Mouse (Mus musculus) neutrophil, adult 5-6 weeks (primary cell): ENCODE data around the gene Slc25a19. TPM values are rescaled to one million over a fixed set of nuclear protein-coding genes. Genes with fewer than 3 reads are reported as not detected.

ENCODE experiments used
- ATAC-seq: fragments of 151-379, 151-347 bp; 2 replicates; pipeline ENCODE4 v1.8.0; 2017; ENCODE audit warnings: mild to moderate bottlenecking, moderate TSS enrichment; ENCODE audit not compliant: insufficient number of reproducible peaks, poor library complexity, low FRiP score, severe bottlenecking; ENCODE audit errors: extremely low read depth
- total RNA-seq: library from RNA; stranded (forward); fragments of 200-1000 nt; gene quantifications from 2 replicates; pipeline ENCODE4 v1.2.3, GENCODE M21; 2017

The Slc25a19 gene
- total RNA-seq, 1 experiment from 2014 or later, result 53.3 TPM

DNA sequence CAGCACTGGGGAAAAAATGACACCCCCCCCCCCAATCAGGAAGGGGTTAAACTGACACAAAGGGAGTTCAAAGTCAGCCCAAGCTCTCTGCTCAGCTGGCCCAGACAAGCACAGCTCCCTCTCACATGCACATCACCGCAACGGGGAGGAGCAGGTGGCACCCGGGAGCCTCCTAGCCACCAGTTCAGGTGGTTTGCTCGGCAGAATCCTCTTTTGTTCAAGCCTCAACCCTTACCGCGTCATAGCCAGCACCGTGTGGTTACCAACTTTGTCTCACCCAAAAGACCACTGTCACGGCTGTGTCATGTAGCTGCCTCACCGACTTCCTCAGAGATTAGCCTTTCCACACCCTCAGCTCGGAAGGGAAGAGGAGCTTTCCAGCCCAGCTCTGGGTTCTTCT lies 15.2 kb upstream of the Slc25a19 start:
- no peak for ATAC-seq

DNA sequence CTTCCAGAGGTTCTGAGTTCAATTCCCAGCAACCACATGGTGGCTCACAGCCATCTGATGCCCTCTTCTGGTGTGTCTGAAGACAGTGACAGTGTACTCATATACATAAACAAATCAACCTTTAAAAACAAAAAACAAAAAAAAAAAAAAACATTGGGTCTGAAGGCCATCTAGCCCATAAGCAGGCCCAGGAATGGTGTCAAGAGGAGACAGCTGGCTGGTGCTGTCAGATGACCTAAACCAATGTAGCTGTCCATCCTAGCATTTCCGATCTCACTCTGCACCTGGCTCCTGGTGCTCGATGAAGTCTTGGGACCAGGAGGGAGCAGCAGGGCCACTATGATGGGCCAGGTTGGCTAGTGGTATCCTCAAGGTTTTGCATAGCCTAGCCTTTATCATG lies 14.6 kb upstream of the Slc25a19 start:
- ATAC-seq, result no peak

DNA sequence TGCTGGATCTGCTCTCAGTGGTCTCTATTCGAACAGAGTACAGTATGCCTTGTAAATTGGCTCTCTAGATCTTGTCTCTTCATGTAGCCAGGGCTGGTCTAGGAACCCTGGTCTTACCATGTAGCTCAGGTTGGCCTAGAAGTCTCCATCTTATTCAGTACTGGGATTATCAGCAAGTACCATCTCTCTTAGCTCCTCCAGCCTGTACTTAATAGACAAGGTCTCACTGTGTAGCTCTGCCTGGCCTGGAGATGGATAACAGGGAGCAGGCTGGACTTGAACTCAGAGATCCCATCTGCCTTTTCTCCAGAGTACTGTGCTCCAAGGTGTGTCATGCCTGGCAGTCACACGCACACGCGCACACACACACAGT lies 13.6 kb upstream of the Slc25a19 start:
- ATAC-seq, result no peak

DNA sequence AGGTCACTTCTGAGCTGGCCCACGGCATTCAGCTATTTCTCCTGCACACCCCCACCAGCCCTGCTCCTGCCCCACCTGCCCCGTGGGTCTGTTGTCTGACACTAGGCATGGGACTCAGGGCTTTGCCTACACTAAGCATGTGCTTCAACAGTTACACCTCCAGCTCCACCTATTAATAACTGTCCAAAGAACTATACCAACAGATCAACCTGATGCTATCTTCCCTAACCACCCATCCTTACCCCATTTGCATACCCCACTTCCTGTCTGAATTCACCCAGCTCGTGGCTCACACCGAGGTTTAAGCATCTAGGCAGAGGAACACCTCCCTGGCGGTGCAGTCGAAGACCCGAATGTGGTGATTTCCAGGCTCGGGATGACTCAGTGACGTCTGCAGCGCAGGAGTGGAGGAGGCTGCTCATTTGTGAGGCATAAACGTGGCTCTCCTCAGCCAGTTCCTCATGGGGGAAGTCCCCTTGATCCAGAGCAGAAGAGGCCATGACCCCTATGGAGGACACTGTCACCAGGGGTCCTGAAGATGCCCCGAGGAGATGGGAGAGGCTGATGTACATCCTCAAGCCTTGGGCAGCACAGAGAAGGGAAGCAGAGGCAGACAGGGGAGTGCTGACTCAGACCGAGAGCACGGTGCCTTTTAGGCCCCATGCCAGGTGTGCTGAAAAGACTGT lies 13.0 kb upstream of the Slc25a19 start:
- peak; percentile 81 for ATAC-seq

DNA sequence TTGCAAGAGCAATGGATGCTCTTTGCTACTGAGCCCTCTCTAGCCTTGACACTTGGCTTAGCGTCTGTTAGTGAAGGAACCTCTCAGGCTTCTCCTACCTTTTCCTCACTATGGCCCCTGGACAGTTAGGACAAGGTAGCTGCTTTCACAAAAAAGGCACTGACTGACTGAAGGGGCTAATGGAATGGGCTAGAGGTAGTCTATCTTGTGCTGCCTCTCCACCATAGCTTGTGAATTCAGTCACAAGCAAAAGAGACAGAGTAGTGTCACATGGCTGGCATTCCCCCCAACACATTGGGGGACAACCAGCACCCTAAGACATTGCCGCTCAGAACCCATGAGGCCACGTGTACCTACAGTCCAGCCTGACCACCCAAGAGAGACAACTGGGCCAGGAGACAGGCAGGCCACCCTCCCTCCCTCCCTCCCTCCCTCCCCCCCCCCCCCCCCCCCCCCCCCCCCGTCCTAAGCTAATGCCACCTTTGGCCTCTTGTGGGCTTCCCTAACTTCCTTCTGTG lies 12.3 kb upstream of the Slc25a19 start:
- ATAC-seq, result no peak

DNA sequence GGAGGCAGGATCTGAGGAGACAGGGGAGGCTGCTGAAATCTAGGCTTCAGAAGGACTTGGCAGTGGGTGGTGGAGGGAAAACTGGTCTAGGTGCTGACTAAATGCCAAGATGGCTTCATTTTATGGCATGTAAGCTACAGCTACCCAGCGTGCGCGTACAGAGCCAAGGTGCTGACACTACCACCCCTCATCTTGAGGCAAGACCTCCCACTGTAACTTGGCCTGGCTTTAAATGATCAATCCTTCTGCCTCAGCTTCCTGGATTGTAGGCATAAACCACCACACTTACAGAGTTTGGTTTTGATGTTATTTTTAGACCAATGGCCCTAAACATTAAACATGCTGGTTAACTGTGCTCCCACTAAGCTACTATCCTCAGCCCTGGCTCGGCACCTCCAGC lies 11.4 kb upstream of the Slc25a19 start:
- ATAC-seq, result no peak

DNA sequence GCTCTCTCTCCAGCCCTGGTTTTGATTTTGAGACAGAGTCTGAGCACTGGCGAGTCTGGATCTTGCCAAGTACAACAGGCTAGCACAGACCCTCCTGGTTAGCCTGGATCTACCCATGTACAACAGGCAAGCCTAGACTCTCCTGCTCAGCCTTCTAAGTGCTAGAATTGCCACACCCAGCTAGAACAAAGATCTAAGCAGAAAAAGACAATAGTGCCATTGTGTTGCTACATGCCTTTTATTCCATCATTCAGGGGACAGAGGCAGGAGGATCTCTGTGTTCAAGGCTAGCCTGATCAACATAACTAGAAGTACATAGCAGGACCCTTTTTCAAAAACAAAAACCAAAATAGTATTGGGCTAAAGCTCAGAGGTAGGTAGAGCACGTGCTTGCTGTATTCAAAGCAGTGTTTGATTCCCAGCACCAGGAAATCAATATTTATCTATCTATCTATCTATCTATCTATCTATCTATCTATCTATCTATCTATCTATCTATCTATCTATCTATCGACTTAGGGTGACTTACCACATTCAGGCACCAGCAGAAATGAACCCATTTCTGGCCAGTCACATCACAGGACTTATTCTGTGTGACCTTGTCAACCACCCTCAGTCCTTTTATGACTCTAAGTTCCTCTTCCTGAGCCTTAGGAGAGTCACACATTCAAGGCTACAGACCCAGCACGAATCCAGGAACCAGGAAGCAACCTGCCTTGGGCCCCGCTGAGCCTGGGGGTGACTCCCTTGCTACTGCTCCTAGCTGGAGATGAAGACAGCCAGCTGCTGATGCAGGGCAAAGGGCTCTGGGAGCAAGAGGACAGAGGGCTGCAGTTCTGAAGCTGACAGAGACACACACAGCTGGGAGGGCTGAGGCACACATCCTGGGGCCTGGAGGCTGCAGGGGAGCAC lies 10.7 kb upstream of the Slc25a19 start:
- ATAC-seq, result 0 out of 2 replicates have a peak, but pooled peaks have one; percentile 17

DNA sequence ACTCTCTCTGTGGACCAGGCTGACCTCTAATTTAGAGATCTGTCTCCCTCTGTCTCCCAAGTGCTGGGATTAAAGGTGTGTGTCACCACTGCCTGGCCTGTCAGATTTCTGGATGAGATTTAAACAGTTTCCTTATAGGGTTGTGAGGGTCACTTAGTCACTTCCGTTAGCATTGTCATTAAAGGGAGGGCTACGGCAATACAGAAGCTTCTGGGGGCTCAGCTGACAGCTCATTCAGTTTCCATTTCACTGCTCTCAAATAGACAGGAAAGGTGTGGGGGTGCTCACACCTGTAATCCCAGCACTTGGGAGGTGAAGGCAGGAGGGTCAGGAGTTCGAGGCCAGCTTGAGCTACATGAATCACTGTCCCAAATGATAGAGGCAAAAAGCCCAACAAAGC lies 8.9 kb upstream of the Slc25a19 start:
- no peak for ATAC-seq

DNA sequence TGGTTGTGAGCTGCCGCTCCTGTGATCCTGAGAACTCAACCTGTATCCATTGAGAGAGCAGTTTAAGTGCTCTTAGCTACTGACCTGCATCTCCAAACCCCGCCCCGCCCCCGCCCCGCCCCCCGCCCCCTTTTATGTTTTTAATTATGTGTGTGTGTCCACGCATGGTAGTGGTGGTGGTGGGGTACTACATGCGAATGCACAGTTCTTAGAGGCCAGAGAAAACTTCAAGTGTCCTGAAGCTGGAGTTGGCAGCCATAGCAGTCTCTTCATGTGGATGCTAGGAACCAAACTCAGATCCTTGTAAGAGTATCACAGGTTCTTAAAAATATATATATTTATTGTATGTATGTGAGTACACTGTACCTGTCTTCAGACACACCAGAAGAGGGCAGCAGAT lies 7.4 kb upstream of the Slc25a19 start:
- ATAC-seq, result no peak

DNA sequence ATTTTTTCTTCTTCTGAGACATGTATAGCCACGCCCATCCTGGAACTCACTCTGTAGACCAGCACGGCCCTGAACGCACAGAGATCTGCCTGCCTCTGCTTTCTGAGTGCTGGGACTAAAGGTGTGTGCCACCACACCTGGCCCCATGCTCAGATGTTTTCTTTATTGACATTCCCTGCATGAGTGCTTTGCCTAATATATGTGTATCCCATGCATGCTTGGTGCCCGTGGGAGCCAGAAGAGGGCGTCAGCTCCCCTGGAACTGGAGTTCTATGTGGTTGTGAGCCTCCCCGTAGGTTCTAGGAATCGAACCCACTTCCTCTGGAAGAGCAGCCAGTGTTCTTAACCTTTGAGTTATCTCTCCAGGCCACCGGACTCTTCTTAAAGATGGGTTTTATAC lies 6.9 kb upstream of the Slc25a19 start:
- no peak for ATAC-seq

DNA sequence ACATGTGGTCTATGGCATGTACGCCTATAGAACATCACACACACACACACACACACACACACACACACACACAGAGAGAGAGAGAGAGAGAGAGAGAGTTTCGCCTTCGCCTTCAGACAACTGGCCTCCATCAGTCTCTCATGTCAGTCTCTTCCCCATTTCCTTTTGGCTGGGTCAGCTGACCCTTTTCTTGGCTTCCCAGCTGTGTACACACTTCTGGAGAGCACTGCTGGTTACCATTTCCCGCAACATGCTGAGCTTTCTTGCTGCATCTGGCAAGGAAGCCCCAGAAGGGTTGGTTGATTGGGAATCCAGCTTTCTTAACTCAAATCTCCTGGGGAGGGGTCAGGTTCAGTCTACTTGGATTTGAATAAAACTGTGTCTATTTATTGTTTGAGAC lies 6.0 kb upstream of the Slc25a19 start:
- ATAC-seq, result no peak

DNA sequence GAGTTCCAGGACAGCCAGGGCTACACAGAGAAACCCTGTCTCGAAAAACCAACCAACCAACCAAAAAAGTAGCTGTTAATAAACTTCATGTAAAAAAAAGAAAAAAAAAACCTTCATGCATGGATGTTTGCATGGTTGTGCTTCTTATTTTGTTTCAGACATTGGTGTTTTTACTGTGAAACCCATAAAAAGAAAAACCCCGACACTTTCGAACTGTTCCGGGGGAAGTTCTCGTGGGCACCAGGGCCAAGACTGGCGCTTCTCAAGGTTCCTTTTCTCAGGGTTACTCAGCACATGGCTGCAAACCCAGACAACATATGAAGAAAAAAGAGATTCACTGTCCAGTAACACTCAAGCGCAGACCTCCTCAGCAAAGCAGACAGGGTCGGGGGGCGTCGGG lies 4.8 kb upstream of the Slc25a19 start:
- ATAC-seq, result no peak

DNA sequence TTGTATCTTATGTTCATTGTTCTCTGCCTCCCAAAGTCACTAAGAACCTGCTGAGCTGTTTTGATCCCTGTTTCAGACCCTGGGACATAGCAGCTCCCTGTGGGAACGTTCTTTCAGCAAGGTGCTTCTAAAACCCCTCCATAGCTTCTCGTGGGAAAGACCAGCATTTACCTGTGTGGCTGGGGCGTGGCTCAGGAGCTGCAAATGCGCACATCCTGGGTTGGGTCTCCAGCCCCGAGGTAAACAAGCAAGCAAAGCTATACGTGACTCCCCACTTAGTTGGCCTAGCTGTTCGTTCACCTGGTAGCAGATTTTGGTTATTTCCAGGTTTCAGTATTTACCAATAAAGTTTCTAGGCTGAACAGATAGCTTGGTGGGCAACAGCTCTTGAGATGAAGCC lies 4.2 kb upstream of the Slc25a19 start:
- no peak for ATAC-seq

DNA sequence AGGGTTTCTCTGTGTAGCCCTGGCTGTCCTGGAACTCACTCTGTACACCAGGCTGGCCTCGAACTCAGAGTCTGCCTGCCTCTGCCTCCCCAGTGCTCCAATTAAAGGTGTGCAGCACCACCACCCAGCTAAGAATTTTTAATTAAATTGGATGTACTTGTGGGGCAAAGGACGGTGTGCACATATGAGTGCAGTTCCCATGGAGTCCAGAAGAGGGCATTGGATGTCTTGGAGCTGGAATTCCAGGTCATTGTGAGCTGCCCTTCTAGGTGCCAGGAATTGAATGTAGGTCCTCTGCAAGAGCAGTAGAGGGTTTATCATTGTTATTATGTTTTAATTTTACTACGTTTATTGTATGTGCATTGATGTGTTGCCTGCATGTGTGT lies 3.4 kb upstream of the Slc25a19 start:
- ATAC-seq, result no peak

DNA sequence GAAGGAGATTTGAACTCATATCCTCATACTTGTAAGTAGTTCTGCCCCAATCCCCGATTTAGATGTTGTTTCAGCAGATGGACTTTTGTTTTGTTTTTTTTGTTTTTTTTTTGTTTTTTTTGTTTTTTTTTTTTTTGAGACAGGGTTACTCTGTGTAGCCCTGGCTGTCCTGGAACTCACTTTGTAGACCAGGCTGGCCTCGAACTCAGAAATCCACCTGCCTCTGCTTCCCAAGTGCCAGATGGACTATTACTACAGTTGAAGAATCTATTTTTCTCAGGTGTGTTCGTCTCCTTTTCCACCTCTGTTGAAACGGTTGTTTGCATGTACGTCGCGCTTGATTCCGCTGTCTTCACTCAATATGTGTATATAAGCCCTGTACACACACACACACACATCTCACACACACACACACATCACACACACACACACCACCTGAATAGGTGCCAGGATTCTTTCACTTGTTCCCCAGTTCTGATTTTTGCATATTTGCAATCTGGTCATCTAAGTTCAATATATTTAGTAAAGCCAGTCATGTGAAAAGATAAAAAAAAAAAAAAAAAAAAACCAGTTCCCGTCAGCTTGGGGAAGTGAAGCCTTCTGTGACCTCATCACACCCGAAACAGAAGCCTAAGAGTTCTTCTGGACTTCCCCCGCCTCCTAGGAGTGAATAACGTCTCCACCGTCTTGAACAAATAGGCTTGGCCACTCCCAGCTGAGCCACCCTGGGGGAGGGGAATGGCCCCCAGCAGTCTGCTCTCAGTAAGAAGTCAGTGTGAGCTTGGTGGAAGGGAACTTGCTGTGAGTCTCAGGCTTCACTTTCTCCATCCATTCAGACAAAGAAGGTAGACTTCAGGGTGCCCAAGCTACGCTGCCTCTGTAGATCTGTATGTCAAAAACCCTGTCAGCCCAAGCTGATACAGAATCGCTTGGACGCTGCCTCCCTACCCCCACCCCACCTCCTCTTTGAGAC lies 2.7 kb upstream of the Slc25a19 start:
- ATAC-seq, result peak; percentile 74

DNA sequence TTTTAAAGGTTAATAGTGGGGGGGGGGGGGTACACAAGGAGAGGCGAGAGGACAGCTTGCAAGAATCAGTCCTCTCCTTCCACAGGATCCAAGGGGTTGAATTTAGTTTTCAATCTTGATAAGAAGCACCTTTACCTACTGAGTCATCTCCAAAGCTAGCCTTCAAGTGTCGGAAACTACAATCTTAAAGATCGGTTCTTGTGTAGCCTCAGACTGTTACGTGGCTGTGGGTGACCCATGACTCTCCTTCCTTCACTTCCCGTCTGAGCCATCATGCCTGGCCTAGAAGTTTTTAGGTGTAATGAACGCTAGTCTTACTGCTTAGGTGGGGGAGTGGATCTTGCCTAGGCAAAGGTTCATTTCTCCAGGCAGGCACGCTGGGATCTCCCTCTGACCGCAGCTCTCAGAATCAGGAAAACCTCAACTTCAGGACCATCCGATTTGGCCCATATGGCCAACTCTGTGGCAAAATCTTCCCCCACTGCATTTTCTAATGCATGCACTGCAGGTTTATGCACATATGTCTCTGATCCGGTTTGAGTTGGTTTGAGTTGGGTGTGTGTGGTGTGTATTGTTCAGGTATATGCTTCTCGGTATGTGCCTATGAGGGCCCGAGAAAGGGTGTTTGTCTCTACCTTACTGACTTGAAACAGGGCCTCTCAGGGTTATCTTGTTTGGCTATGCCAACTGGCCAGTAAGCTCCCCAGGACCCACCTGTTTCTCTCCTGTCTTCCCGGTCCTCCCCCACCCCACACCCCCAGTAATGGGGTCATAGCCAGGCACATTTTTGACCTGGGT lies 1.8 kb upstream of the Slc25a19 start:
- ATAC-seq, result no peak

DNA sequence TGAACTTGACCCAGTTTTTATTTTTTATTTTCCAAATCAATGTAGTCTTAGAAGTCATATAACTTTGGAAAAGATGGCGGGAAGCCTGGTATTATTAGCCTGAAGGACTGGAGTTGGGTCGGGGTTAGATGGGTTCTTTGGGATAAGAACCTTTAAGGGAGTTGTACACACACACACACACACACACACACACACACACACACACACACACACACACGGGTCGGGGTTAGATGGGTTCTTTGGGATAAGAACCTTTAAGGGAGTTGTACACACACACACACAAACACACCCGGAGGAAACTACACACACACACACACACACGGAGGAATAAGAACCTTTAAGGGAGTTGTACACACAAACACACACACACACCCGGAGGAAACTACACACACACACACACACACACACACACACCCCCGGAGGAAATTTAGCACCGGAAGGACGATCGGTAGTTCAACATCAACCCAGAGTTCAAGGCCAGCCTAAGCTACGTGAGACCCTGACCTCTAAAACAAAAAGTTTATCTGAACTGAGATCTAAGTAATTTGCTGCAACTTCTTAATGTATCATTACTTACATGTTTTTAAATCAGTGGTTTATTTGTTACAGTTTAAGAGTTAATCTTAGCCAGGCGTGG lies 488 bp upstream of the Slc25a19 start:
- no peak for ATAC-seq
